Mouse (Mus musculus) CD4-positive, CD25-positive, alpha-beta regulatory T cell (primary cell): ENCODE data around the gene Yy1. TPM values are rescaled to one million over a fixed set of nuclear protein-coding genes. Genes with fewer than 3 reads are reported as not detected.

Experiments
- polyA plus RNA-seq: library from polyadenylated mRNA; unstranded; fragments of 100-300 nt; shearing (Covaris generic); gene quantifications from one replicate; pipeline ENCODE4 v1.2.1, GENCODE M21; 2017

Yy1 gene
- 14.4 TPM for polyA plus RNA-seq

GRCm38 (mm10) chr12:108792546-108793452 lies at the start of gene Yy1:
TSS of gene Yy1 (plus strand) at chr12:108792973.

GRCm38 (mm10) chr12:108835840-108836409 lies 43.2 kb downstream of the Yy1 start, which contains the start of the genes Slc25a29 and Slc25a47:
TSS of gene Slc25a29 (minus strand) at chr12:108835883.
TSS of gene Slc25a47 (plus strand) at chr12:108836046.

Other genes with a start within 250 kb of the Yy1 start
- gene Evl, start 238.3 kb upstream of the Yy1 start, polyA plus RNA-seq: 637 TPM
- 5.4 TPM for gene Degs2, start 90.7 kb upstream of the Yy1 start, polyA plus RNA-seq
- gene Slc25a29, start 42.9 kb downstream of the Yy1 start, polyA plus RNA-seq: 10.9 TPM
- gene Slc25a47, start 43.1 kb downstream of the Yy1 start, polyA plus RNA-seq: 1.4 TPM
- gene Wdr25, start 100.7 kb downstream of the Yy1 start, polyA plus RNA-seq: 9.4 TPM
- 83.3 TPM for gene Wars, start 101.2 kb downstream of the Yy1 start, polyA plus RNA-seq